Mouse (Mus musculus) kidney, postnatal 10 days (tissue): ENCODE data around the gene Ube2v1.
"Not testable (repeated sequence)": the region's sequence is repeated elsewhere in the genome, so short reads cannot be mapped to it uniquely, and the experiment has no call there.

Experiments
- DNase-seq: peaks from one replicate; pipeline ENCODE4 v3.0.0; 2021; ENCODE audit warnings: mixed read lengths

Ube2v1 gene

GRCm38 (mm10) chr2:167621255-167622087, 10.4 kb downstream of the Ube2v1 start:
- DNase-seq, result no peak

- DNase-seq, result no peak
These were observed 14.4 kb downstream of the Ube2v1 start for GRCm38 (mm10) chr2:167617472-167617871.

- DNase-seq, result no peak
These were observed 14.9 kb downstream of the Ube2v1 start for GRCm38 (mm10) chr2:167617034-167617433.

GRCm38 (mm10) chr2:167613335-167613734, 18.6 kb downstream of the Ube2v1 start:
- not testable (repeated sequence) for DNase-seq

- no peak for DNase-seq
These were observed 19.8 kb downstream of the Ube2v1 start for GRCm38 (mm10) chr2:167612122-167612521.

- no peak for DNase-seq
These were observed 20.6 kb downstream of the Ube2v1 start for GRCm38 (mm10) chr2:167611287-167611686.

- no peak for DNase-seq
These were observed 25.2 kb downstream of the Ube2v1 start for GRCm38 (mm10) chr2:167606745-167607123.

GRCm38 (mm10) chr2:167605817-167606744, 25.8 kb downstream of the Ube2v1 start:
- no peak for DNase-seq

- peak; percentile 96 for DNase-seq
These were observed 26.6 kb downstream of the Ube2v1 start for GRCm38 (mm10) chr2:167605178-167605794.

- peak; percentile 78 for DNase-seq
These were observed 28.9 kb downstream of the Ube2v1 start for GRCm38 (mm10) chr2:167602978-167603377.

GRCm38 (mm10) chr2:167602364-167602763, 29.5 kb downstream of the Ube2v1 start:
- no peak for DNase-seq

- no peak for DNase-seq
These were observed 31.4 kb downstream of the Ube2v1 start for GRCm38 (mm10) chr2:167600481-167600995.

GRCm38 (mm10) chr2:167599917-167600316, 32.0 kb downstream of the Ube2v1 start:
- DNase-seq, result peak; percentile 60

GRCm38 (mm10) chr2:167599195-167599594, 32.7 kb downstream of the Ube2v1 start:
- no peak for DNase-seq

- DNase-seq, result peak; percentile 84
These were observed 34.3 kb downstream of the Ube2v1 start for GRCm38 (mm10) chr2:167597492-167598186.

GRCm38 (mm10) chr2:167596726-167597491, 35.0 kb downstream of the Ube2v1 start:
- peak; percentile 71 for DNase-seq

- DNase-seq, result no peak
These were observed 35.6 kb downstream of the Ube2v1 start for GRCm38 (mm10) chr2:167596262-167596661.

GRCm38 (mm10) chr2:167595761-167596171, 36.1 kb downstream of the Ube2v1 start:
- DNase-seq, result peak; percentile 70

GRCm38 (mm10) chr2:167594444-167594934, 37.4 kb downstream of the Ube2v1 start:
- DNase-seq, result peak; percentile 91

- DNase-seq, result no peak
These were observed 38.2 kb downstream of the Ube2v1 start for GRCm38 (mm10) chr2:167593551-167594250.
